Mouse (Mus musculus) B cell, adult 2 months (primary cell): ENCODE measurements around the gene Ran.

ENCODE experiments used
- DNase-seq, 2 experiments: peaks; one replicate each; pipeline ENCODE4 v3.0.0; 2022

Gene Ran

GRCm38 (mm10) chr5:129019497-129020299 lies at the start of gene Ran:
TSS of gene Ran (plus strand) at chr5:129020069.
- peak; percentile 97 to 98 for DNase-seq

DNA sequence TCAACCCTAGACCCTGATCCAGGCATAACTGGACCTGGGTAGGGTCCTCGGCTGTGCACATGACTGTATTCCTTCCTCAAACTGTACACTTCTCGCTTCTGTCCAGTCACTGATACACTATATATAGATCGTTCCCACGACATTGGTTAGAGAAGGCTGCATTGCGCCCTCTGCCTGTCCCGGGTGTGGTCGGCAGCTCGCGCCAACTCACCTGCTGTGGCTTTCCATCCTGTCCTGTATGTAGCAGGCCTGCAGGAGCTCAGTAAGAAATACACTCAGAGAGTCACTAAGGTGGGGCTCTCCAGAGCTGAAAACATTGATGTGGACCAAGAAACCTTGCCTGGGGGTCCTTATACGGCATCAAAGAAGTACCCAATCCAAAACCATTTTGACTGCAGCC lies 49.0 kb upstream of the Ran start:
- no peak for DNase-seq

- DNase-seq: peak; percentile 73 to 74
Observed at GRCm38 (mm10) chr5:128971298-128971697, 48.6 kb upstream of the Ran start.

- DNase-seq: no peak
Observed at GRCm38 (mm10) chr5:128976266-128976665, 43.6 kb upstream of the Ran start.

GRCm38 (mm10) chr5:128977466-128977865 lies 42.4 kb upstream of the Ran start:
- DNase-seq: peak in 1 of 2 experiments; percentile 6

- no peak for DNase-seq
Observed at GRCm38 (mm10) chr5:128978957-128979356, 40.9 kb upstream of the Ran start.

DNA sequence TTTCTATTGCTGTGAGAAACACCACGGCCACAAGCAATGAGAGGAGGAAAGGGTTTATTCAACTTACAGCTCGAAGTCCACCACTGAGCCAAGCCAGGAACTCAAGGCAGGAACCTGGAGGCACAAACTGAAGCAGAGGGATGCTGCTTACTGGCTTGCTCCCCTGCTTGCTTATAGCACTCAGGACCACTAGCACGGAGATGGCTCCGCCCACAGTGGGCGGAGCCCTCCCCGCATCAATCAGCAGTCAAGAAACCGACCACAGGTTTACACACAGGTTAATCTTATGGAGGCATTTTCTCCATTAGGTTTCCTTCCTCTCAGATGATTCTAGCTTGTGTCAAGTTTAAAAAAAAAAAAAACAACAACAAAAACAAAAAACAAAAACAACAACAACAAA lies 39.0 kb upstream of the Ran start:
- no peak for DNase-seq

GRCm38 (mm10) chr5:128981607-128982006 lies 38.3 kb upstream of the Ran start:
- DNase-seq: peak; percentile 79 to 80

GRCm38 (mm10) chr5:128984536-128984935 lies 35.3 kb upstream of the Ran start:
- no peak for DNase-seq

- DNase-seq: no peak
Observed at GRCm38 (mm10) chr5:128985946-128986345, 33.9 kb upstream of the Ran start.

DNA sequence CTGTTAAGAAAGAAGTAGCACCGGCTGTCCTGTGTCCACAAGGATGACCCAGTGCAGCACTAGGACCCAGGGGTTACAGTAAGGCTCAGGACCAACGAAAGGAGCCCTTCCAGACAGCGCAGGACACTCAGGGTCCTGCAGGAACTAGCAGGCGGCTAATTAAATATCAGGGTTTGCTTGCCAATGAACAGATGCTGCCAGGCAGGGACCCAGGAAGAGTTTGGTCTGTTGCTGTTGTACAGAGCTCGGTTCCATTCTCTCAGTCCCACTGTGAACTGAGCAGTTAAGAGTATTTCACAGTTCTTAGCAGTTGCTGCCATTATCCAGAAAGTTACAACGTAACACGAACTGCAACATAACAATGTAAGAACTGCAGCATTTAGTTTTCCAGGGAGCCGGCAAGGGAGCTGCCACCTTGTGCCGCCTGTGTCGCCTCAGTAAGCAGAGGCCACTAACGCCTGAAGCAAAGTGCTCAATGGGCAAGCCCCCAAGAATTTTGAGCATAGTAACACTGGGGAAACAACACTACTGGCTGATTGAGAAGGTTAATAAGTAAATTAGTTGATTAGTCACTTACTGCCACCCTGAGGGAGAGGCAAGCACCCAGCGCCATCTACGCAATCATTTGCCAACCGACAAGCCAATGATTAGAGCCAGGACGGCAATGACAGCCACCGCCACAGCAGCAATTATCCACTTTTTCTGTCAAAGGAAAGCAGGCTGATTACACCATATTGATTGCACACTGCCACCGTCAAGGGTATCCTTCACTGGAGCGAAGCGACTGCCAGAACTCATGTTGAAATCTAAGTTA lies 32.5 kb upstream of the Ran start:
- no peak for DNase-seq

DNA sequence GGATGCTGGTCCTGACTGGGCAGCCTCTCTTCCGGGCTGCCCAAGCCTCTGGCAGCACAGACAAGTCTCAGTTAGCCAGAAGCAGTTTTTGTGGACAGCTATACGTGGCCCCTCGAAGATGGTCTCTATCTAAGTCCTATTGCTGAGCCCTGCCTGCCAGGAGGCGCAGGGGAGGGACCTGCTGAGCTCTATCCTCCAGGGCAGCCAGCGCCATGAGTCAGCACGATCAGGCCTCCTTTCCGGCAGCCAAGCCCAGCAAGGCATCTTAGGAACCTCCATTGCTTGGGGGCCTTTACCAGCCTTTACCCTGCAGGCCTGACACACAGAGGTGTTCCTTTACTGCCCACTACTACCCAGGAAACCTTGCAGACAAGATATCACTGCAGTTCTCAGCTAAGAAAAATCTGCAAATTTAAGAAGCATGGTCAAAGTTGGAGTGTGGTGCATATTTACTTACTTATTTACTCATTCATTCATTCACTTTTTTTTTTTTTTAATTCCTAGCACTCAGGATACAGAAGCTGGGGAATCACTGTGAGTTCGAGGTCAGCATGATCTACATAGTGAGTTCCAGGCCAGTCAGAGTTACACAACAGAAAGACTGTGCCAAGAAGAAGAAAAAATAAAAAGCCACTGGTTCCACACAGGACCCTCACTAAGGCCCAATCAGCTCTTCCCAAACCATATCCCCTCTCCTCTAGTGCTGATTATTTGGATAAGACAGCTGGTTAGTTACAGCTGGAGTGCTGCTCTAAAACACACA lies 19.0 kb upstream of the Ran start:
- no peak for DNase-seq

DNA sequence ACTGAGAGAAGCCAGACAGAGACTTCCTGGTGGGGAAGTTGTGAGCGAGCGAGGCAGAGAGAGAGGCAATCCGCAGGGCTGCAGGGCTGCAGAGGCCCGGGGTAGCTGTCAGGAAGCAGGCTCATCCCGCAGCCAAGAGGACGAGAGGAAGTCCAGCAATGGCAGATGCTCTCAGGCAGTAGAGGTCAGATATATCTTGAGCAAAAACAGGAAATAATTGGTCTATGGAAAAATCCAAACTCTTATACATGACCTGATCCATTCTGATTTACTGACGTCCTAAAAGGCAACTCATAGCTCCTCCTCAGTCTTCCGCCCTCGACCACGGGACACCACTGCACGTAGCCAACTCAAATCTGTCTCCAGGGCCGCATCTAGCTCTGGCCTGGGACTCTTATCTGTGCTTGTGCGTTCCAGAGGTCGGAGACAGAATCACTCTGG lies 17.3 kb upstream of the Ran start:
- DNase-seq: no peak

- no peak for DNase-seq
Observed at GRCm38 (mm10) chr5:129005416-129005815, 14.5 kb upstream of the Ran start.

GRCm38 (mm10) chr5:129006031-129006788 lies 13.7 kb upstream of the Ran start:
- DNase-seq: peak; percentile 9 to 26

DNA sequence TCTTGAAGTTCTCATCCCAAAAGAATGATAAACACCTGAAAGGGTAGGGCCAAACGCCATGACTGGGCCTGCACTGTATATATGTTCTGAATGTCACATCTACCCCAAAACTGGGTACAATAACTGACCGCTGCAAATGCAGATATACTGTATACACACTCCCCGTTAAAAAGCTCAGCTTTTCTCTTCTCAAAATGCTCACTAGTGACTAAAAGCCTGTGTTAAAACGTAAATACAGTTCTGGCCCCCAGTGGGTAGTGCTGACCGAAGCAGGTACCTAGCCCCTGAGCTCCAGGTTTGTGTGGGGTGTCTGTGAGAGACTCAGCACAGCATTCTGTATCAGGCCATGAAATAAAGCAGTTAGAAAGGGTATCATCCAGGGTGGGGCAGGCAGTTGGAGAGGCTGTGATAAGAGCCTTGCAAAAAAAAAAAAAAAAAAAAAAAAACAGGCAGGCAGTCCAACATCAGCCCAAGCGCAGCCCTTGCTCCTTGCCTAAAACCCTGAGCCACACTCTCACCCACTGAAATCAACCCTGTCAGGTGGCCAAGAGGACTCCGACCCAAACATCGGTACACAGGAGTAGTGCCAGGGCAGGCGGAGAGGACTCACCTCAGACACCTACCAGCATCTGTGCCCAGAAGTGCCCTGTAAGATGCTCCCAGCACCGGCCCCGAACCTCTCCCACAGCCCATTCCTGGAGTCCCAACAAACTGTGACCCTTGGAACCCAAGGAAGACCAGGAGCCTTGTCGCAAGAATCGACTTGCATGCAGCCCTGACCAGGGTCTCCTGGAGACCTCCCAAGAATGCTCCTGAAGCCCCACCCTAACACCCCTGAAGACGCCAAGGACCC lies 12.5 kb upstream of the Ran start:
- no peak for DNase-seq

- DNase-seq: no peak
Observed at GRCm38 (mm10) chr5:129008008-129008407, 11.9 kb upstream of the Ran start.

- DNase-seq: peak; percentile 94 to 95
Observed at GRCm38 (mm10) chr5:129008412-129008826, 11.4 kb upstream of the Ran start, which contains the start of gene Stx2. TSS of gene Stx2 (minus strand) at chr5:129008574.

DNA sequence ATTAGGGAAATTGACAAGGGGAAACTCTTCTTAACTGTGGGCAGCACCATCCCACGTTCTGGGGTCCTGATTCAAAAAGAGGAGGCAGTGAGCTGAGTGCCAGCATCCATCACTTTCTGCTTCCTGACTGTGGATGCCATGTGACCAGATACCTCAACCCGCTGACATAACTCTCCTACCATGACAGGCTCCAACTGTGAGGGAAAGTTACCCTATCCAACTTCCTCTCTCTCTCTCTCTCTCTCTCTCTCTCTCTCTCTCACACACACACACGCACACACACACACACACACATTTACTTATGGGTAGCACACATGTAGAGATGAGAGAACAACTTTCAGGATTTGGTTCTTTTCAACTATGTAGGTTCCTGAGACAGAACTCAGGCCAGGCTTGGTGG lies 10.3 kb upstream of the Ran start:
- no peak for DNase-seq

DNA sequence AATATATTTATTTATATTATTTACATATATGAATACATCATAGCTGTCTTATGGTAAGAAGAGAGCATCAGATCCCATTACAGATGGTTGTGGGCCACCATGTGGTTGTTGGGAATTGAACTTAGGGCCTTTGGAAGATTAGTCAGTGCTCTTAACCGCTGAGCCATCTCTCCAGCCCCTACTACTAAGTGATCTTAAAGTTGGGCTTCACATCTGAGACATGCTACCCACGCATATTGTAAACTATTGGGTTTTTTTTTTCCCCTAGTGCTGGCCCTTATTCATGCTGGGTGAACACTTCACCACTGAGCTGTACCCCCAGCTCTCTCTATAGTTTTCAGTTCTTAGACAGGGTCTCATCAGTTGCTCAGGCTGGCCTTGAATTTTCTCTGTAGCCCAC lies 8.9 kb upstream of the Ran start:
- DNase-seq: no peak

GRCm38 (mm10) chr5:129015020-129015419 lies 4.8 kb upstream of the Ran start:
- DNase-seq: no peak
